Mouse (Mus musculus) cerebellum, adult 2 months (tissue): Measurements from ENCODE around the gene Cbfa2t2.

Experiments used
- CTCF ChIP-seq: fragments of 200-500 bp; IDR thresholded peaks from 2 replicates; pipeline ENCODE4 v1.5.1; 2011; ENCODE audit warnings: low read depth, mild to moderate bottlenecking, control low read depth, low read length, moderate library complexity, borderline replicate concordance; ENCODE audit not compliant: insufficient read depth
- POLR2A ChIP-seq: fragments of 200-500 bp; IDR thresholded peaks from 2 replicates; pipeline ENCODE4 v1.6.1; 2011; ENCODE audit warnings: low read length, control low read depth, borderline replicate concordance; ENCODE audit not compliant: insufficient read depth

- TF ChIP-seq CTCF (peak; percentile 62), POLR2A (no peak)
Observed at GRCm38 (mm10) chr2:154539720-154540119, 103.4 kb downstream of the Cbfa2t2 start.
